Mouse (Mus musculus) retina, adult 2 months (tissue): ENCODE measurements around the gene Tmeff1.

Experiments
- DNase-seq: peaks from one replicate; pipeline ENCODE4 v3.0.0-alpha.2; 2012; ENCODE audit warnings: low read depth, low spot score

The Tmeff1 gene

GRCm38 (mm10) chr4:48584421-48585240, at the start of gene Tmeff1:
Gene Tmeff1, plus strand, starts transcription at chr4:48585174.
- DNase-seq: no peak

GRCm38 (mm10) chr4:48536275-48536674, 48.7 kb upstream of the Tmeff1 start:
- DNase-seq: no peak

- DNase-seq: no peak
These were observed 48.0 kb upstream of the Tmeff1 start for GRCm38 (mm10) chr4:48537024-48537423.

GRCm38 (mm10) chr4:48538581-48538980, 46.4 kb upstream of the Tmeff1 start:
- DNase-seq: no peak

- DNase-seq: no peak
These were observed 45.0 kb upstream of the Tmeff1 start, which contains the start of gene Msantd3 for GRCm38 (mm10) chr4:48539841-48540575. Gene Msantd3, plus strand, starts transcription at chr4:48539935.

- DNase-seq: no peak
These were observed 44.3 kb upstream of the Tmeff1 start for GRCm38 (mm10) chr4:48540576-48541111.

GRCm38 (mm10) chr4:48541526-48542250, 43.3 kb upstream of the Tmeff1 start:
- DNase-seq: no peak

- DNase-seq: no peak
These were observed 42.6 kb upstream of the Tmeff1 start for GRCm38 (mm10) chr4:48542351-48542750.

GRCm38 (mm10) chr4:48543071-48543865, 41.7 kb upstream of the Tmeff1 start:
- no peak for DNase-seq

GRCm38 (mm10) chr4:48544141-48544540, 40.8 kb upstream of the Tmeff1 start:
- DNase-seq: no peak

- DNase-seq: no peak
These were observed 39.0 kb upstream of the Tmeff1 start for GRCm38 (mm10) chr4:48545966-48546365.

GRCm38 (mm10) chr4:48546568-48547496, 38.1 kb upstream of the Tmeff1 start:
- no peak for DNase-seq

- DNase-seq: no peak
These were observed 36.5 kb upstream of the Tmeff1 start for GRCm38 (mm10) chr4:48548393-48549045.

- no peak for DNase-seq
These were observed 35.3 kb upstream of the Tmeff1 start for GRCm38 (mm10) chr4:48549661-48550060.

GRCm38 (mm10) chr4:48552486-48553064, 32.4 kb upstream of the Tmeff1 start:
- DNase-seq: no peak

GRCm38 (mm10) chr4:48554132-48554531, 30.8 kb upstream of the Tmeff1 start:
- DNase-seq: no peak

GRCm38 (mm10) chr4:48555729-48556128, 29.2 kb upstream of the Tmeff1 start:
- DNase-seq: no peak

GRCm38 (mm10) chr4:48559652-48560051, 25.3 kb upstream of the Tmeff1 start:
- no peak for DNase-seq

- no peak for DNase-seq
These were observed 23.1 kb upstream of the Tmeff1 start for GRCm38 (mm10) chr4:48561824-48562223.
